Mouse (Mus musculus): ENCODE measurements at regions not wholly inside any gene's neighbourhood (a gene's known extent, or its start where the extent isn't known, plus 50 kb on each side); places are given as distances from the start of the nearest gene placed in this dataset.

DNA sequence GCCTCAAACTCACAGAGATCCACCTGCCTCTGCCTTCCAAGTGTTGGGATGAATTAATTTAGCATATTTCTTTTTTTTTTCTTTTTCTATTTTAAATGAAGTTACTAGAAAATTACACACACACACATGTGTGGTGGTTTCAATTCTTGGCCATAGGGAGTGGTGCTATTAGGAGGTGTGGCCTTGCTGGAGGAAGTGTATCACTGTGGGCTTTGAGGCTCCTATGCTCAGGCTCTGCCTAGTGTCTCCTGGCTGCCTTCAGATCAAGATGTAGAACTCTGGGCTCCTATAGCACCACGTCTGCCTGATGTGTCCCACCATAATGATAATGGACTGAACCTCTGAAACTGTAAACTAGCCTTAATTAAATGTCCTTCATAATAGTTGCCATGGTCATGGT, 66.8 kb upstream of the Haao start:
- no peak for DNase-seq
- intact Hi-C loops (cut with DNase I), result no loop called here

DNA sequence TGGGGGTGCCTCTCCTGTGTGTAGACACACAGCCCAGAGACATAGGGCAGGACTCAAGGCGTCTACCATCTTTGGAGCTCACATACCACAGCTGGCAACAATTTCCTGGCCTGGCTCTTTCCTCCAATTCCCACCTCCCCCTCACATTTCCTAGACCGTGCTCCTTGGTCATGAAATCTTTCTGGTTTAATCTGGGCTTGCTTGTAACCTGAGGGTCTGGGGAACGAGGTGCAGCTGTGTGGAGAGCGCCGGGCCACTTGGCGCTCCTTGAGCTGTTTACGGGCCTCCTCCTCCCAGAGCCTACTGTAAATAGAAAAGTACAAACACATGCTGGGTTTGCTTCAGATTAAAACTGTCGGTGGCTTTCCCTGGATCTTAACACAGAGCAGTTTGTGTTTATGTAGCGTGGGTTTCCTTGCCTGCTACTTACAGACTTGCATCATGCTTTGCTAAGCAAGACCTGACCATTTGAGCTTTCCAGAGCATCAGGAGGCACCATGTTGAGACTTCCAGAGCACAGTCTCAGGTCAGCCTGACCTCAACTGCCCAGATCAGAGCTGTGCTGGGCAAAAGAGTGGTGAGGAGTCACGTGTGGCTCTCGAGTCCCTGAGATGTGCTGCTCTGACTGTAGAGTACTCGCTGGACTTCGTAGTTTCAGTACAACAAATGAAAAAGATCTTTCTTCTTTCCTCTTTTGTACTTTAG, 66.1 kb upstream of the Haao start:
- intact Hi-C loops (cut with DNase I), result no loop called here

DNA sequence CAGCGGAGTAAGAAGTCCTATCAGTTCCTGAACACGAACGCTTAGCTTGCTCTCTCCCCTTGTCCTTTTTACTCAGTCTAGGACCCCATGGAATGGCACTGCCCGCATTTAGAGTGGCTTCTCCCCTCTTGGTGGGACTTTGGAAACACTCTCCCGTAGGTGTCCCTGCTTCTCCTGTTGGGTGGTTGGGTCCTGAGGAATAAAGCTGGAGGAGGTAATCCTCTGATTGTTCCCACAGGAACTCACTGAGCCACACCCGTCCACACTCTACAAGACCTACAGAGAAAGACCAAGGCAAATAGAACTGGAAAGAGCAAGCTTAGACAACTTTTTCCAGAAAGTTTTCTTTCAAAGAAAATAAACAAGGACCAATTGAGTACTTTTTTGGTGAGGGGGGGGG, 64.7 kb upstream of the Haao start:
- no peak for DNase-seq
- intact Hi-C loops (cut with DNase I), result no loop called here

More for the DNA sequence above, 66.1 kb upstream of the Haao start:
- DNase-seq, result no peak

DNA sequence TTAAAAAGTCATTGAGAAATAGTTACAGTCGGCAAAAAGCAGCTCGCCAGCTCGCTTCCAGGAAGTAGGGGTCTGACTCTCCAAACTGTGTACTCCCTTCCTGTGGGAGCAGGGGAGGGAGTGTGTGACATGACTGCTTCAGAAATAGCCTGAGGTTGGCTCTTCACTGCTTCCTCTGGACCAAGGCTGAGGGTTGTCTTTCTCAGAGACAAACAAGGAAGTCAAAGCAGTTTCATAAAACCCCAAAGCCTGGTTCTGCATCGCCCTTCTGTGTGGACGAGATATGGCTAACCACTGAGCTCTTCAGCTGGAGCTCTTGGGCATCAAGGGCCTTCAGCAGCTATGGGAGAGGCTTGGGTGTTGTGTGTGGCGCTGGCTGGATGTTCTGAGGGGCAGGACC, 61.0 kb upstream of the Haao start:
- intact Hi-C loops (cut with DNase I), result no loop called here
- peak in 1 of 2 experiments; percentile 59 for DNase-seq

DNA sequence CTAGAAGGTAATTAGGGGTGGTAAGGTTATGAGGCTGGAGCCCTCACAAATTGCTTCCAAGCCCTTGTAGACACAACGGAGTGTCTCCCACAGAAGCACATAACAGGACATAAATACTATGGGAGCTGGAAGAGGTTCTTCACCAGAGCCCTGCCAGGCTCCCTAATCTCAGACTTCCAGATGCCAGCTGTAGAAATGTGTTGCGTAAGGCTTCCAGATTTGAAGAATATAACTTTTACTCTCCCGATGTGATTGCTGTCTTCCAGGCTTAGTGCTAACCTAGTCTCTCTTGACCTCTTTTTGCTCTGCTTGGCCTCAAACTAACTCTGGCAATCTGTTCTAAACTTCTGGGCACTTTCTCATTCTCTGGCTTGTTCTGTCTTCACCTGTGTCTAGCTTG, 59.8 kb upstream of the Haao start:
- intact Hi-C loops (cut with DNase I), result loop anchor here (2.0 kb wide), 1 partner anchor 49 kb away; no protein-coding TSS in a partner anchor
- no peak for DNase-seq

DNA sequence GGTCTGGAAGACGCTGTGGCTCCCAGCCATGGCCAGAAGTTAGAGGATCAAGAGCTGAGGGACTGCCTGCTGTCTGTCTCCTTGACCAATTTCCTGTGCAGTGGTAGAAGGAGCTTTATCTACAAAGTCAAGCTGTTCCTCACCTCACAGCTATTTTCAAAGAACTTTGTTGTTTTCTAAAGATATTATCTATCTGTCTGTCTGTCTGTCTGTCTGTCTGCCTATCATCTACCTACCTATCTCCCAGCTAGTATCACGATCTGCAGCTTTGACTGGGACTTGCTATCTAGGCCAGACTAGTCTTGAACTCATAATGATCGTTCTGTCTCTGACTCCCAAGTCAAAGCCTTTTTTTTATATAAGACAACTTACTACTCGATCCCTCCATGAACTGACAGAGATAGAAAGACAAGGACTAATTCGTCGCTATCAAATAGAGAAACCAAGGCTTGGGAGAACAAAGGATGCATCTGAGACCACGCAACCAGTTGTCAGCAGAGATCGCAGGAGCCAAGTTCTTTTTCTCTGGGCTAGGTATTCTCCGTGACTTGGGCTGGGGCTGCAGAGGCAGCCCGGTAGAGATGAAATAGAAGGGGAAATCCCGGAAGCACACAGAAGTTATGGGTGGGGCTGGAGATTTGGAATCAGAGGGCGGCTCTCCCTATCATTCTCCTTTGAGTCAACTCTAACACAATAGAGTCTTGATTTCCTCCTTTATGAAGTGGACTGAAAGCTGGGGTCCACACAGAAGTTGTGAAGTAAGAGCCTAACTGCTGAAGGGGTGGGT, 59.2 kb upstream of the Haao start:
- DNase-seq, result no peak
- intact Hi-C loops (cut with DNase I), result loop anchor here (2.0 kb wide), 1 partner anchor 50 kb away; no protein-coding TSS in a partner anchor

DNA sequence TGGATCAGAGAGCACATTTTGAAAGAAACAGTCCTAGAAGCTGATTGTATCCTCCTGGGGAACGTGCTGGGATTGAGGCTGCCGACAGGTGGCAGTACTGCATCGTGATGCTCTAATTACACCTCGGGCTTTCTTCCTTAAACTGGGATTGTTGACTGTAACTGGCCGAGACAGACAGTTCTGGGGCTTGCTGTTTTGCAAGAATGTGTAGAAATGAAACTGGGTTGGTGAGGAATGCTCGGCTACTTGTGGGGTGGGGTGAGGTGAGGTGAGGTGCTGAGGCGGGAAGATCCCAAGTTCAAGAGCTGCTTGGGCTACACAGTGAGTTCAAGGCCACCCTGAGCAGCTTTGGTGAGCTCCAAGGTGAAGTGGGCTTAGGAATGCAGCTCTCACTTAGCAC, 55.7 kb upstream of the Haao start:
- intact Hi-C loops (cut with DNase I), result loop anchor here (2.0 to 5.0 kb wide), 6 partner anchors 69 to 579 kb away; no protein-coding TSS in a partner anchor
- peak; percentile 85 for DNase-seq

DNA sequence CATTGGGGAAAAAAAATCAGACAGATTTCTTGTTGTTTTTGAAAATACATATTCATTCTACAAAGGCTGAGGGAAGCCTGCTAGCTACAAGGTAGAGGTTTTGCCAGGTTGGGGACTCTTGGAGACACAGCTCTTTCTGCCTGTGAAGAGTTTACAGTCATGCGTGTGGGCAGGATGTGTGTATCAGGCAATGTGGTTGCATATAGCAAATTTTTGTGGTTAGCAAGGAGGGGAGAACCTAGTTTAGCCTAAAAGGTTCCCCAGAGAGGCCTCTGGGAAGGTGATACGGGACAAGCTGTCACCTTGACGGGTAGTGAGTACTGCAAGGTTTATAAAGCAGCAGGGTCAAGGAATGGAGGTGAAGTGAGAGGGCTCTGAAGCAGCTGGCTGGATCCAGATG, 54.8 kb upstream of the Haao start:
- intact Hi-C loops (cut with DNase I), result loop anchor here (2.0 to 5.0 kb wide), 6 partner anchors 70 to 580 kb away; no protein-coding TSS in a partner anchor
- no peak for DNase-seq

DNA sequence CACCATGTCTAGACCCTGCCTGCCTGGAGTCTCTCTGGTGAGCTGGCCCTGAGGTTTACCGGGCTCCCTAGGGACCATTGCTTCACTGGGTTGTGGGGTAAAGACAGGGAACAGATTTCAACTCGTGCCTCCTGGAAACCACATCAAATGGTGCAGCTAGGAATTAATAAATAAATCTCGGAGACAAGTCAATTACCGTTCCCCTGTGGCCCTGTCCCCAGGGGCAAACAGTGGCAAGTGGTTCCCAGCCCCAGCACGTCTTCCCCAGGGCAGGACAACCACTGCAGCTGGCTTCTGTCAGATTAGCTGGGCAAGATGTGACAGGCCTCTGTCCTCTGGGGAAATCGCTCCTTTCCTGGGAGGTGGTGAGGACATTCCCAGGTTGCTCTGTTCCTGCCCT, 54.3 kb upstream of the Haao start:
- DNase-seq, result no peak
- intact Hi-C loops (cut with DNase I), result loop anchor here (2.0 to 5.0 kb wide), 6 partner anchors 71 to 580 kb away; no protein-coding TSS in a partner anchor

DNA sequence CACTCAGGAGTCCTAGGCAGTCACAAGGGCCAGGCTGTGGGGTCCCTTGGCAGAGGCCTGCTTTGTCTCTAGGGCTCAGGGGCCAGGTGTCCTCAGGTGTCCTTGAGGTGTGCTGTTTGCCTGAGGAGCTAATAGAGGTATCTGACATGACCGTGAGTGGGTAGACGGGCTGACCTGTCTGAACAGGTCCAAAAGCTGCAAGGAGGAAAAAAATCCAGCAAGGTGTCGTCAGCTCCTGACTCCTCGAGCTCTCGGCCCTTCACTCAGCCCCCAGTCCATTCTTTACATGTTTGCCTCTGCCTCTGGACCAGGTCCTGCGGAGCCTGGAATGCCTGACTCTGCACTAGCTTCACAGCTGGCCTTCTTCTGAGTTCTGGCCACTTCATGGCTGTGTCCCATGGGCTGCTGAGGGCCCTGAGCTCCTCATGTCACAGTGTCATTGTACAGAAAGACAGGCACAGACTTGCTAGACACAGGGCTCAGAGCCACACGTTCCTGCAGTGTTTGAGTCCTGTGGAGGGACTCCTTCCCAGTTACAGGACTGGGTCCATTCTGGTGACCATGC, 51.9 kb upstream of the Haao start:
- intact Hi-C loops (cut with DNase I), result loop anchor here (5.0 kb wide), 1 partner anchor 583 kb away; no protein-coding TSS in a partner anchor

DNA sequence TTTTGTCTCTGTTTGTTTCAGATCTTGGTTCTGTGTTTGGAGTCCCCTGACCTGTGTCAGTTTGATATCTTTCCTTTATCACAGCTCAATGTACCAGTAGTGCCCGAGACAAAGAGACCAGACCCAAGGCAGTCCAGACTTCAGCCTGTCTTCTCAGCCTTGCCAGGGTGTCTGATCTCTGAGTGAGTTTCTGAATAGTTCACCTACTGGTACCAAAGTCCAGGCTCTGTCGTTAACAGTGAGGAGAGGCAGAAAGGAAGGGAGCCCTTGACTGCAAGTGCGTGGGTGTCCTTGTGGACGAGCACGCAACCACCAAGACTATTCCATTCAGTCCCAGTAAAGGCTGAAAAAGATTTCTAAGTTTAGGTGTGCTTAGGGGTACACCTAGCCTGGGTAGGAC, 50.8 kb upstream of the Haao start:
- intact Hi-C loops (cut with DNase I), result no loop called here
- DNase-seq, result no peak

More for the DNA sequence above, 51.9 kb upstream of the Haao start:
- peak in 1 of 2 experiments; percentile 61 for DNase-seq
